Mouse (Mus musculus) thymus, postnatal 0 days (tissue): ENCODE measurements around the gene Dhodh. TPM values are rescaled to one million over a fixed set of nuclear protein-coding genes. Genes with fewer than 3 reads are reported as not detected.
A peak's percentile ranks its signal among the peaks of the same experiment; 100 is the strongest.

ENCODE experiments used
- DNase-seq: peaks from one replicate; pipeline ENCODE4 v3.0.0-alpha.2; 2015; ENCODE audit warnings: low spot score
- polyA plus RNA-seq: library from polyadenylated mRNA; unstranded; fragments of >200 nt; fragmentation: Nextera tagmentation; extraction: Ambion mirVana; gene quantifications from 2 replicates; pipeline ENCODE4 v1.2.1, GENCODE M21; 2015

Dhodh gene
- 37.3 and 37.6 TPM in 2 replicates for polyA plus RNA-seq

DNA sequence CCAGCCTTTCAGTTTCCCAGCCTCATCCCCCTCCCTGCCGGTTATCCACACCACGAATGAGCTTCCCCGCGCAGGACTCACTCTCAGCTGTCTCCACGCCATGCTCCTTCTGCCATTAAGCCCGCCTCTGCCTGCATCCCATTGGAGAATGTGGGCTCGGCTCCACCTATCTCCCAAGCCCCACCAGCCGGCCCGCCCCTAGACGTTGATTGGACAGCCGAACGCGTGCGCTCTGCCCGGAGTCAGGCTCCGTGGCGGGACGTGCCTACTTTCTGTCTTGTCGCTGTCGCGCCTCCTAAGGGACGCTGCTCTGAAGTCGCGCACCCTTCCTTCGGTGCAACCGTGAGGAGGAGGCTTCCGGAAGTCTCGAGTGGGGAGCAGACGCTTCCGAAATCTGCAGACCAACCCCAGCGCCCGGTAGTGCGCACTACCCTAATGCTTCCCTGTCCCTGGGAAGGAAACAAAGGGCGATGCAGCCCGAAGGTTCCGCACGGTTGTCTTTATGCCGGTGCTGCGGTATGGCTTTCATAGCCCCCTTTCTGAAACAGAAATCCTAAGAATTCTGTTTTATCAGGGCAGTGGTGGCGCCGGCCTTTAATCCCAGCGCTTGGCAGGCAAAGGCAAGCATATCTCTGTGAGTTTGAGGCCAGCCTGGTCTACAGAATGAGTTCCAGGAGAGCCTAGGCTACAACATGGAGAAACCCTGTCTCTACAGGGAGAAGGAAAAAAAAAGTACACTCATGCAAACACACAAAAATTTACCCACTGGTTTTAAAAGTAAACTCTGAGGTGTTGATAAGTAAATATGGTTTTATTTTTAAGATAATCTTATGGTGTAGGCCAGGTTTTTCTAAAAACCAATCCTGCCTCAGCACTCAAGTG, at the start of gene Dhodh:
Gene Dhodh, minus strand, starts transcription at position 403 of the 882 bp plus-strand sequence.
- peak; percentile 98 for DNase-seq

DNA sequence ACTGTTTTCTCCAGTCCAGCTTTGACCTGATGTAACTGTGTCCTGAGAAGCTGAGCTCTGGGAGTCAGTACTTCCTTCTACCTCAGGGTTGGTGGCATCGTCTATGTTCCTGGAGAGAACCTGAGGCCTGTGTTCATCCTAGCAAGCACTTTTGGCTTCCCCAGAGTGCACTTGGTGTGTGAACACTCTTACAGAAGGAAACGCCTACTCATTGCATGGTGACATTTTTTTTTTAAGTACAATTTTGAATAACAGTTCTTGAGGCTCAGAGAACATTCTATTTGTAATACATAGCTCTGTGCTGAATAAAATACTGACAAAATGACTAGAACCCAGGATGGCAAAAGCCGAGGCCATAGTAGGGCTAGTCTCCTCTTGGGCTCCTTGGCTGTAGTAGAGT, 48.4 kb upstream of the Dhodh start:
- no peak for DNase-seq

DNA sequence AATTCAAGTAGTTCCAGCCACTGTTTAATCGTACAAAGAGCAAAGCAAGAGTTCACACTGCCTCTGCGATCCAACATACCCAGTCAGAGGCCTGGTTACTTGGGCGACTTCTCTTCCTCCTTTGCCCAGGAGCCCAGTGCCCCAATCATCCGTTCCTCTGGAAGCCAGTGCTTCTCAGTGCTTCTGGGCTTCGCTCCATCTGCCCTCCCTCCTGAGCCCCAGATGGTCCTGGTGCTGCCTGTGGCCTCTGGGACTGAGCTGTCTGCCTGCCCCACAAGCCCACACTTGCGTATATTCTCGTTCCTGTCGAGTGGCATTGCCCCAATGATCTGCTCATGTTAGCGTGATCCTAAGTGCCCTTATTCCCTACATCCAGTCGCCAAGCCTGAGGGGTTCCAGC, 42.3 kb upstream of the Dhodh start:
- DNase-seq = no peak

DNA sequence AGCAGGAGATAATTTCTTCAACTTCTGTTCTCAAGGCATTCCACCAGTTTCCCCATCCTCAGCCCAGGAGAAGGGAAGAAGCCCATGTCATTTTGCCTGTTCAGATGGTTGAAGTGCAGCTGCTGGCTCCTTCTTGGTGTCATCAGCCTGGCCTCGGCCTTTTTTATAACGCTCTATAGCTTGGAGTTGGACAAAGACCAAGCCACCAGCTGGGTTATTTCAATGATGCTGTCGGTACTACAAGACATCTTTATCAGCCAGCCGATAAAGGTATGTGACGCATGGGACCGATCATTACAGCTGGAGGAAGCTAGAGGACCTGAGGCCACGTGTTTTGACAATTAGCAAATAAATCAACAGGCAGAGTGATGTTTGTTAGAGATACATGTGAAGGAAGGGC, 40.0 kb upstream of the Dhodh start:
- no peak for DNase-seq

GRCm38 (mm10) chr8:109647331-109647730, 38.9 kb upstream of the Dhodh start:
- no peak for DNase-seq

DNA sequence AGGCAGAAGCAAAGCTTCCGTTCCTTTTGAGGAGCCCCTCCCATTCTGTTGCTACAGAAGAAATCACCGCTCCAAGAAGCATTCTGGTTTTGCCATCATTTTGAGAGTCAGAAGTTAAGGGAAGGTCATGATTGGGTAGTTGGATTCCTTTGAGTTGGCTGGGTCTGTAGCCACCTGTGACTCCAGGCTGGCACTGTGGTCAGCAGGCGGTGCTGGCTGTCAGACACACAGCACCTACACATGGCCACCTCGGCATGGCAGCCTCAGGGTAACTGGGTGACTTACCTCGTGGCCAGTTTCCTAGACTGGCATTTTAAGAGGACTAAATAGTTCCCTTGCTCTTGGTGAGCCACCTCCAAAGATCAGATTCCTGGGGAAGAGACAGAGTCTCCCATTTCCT, 32.8 kb upstream of the Dhodh start:
- DNase-seq = no peak

DNA sequence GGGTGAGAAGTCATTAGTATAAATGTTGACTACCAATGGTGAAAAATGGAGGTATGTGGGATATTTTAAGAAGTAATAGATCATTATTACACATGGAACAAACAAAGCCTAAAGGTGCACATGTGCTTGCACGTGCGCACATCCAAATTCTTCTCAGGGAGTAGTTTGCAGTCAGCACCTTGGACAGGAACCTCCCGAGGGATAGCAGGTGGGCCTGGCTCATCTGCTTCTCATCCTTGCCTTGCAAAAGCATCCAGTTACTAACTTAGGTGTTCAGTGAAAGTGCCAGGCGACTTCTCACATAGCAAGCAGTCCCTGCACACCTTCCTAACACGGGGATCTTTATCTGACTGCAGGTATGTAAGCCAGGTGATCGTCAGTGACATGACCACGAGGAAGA, 31.9 kb upstream of the Dhodh start:
- no peak for DNase-seq

DNA sequence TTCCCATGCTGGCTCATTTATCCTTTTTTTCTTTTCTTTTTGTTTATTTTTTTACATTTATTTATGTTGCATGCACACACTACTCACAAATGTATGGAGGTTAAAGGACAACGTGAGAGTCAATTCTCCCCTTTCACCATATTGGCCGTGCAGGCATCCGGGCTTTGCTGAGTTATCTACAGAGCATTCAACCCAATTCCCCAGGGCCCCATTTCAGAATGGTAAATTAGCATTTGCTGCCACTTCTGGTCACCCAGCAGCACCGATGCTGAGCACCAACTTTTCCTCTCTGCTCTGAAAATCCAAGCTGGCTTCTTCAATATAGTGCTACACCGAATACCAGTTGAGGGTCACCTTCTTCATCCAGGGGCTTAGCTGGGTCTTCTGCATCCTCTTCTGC, 30.4 kb upstream of the Dhodh start:
- DNase-seq = no peak

DNA sequence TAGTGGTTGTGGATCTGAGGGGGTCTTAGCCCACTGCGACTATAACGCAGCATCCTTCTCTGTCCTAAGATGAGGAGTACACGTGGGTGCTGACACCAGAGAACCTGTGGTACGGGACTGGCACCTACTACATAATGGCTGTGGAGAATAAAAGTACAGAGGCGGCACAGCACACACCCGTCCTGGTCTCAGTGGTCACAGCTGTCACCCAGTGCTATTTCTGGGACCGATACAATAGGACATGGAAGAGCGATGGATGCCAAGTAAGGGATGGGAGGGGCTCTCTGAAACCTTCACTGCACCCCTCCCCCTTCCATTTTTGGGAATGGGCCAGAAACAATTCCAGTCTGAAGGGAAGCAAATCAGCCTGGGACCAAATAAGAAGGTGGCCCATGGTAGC, 26.7 kb upstream of the Dhodh start:
- no peak for DNase-seq

DNA sequence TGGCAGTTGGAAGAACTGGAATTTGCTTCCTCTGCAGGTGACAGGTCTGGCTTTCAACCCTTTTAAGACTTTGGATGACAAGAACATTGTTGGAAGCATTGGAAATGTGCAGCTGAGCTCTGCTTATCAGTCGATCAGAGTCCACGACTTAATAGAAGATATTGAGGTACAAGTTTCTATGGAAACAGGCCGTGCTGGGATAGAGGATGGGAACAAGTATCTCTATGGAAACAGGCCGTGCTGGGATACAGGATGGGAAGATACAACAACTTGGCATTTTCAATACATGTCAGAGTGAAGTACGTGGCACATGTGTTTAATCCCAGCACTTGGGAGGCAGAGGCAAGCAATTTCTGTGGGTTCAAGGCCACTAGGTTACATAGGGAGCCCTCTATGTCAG, 24.0 kb upstream of the Dhodh start:
- DNase-seq = no peak

DNA sequence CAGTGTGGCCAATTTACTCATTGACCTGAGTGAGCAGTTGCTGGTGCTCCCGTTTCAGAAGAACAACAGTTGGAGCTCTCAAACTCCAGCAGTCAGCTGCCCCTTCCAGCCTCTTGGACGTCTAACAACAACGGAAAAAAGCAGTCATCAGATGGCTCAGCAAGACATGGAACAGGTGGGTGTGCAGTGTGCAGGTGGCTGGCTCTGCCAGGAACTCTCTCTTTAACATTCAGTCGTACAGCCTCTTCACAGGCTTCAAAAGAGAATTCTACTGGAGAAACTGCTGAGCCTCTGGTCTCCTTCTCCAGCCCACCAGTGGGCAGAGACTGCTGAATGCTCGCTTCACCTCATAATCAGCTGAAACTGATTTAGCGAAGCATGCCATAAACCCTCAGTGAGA, 20.2 kb upstream of the Dhodh start:
- no peak for DNase-seq

- DNase-seq = no peak
Measured at GRCm38 (mm10) chr8:109615569-109615968, 7.1 kb upstream of the Dhodh start.

DNA sequence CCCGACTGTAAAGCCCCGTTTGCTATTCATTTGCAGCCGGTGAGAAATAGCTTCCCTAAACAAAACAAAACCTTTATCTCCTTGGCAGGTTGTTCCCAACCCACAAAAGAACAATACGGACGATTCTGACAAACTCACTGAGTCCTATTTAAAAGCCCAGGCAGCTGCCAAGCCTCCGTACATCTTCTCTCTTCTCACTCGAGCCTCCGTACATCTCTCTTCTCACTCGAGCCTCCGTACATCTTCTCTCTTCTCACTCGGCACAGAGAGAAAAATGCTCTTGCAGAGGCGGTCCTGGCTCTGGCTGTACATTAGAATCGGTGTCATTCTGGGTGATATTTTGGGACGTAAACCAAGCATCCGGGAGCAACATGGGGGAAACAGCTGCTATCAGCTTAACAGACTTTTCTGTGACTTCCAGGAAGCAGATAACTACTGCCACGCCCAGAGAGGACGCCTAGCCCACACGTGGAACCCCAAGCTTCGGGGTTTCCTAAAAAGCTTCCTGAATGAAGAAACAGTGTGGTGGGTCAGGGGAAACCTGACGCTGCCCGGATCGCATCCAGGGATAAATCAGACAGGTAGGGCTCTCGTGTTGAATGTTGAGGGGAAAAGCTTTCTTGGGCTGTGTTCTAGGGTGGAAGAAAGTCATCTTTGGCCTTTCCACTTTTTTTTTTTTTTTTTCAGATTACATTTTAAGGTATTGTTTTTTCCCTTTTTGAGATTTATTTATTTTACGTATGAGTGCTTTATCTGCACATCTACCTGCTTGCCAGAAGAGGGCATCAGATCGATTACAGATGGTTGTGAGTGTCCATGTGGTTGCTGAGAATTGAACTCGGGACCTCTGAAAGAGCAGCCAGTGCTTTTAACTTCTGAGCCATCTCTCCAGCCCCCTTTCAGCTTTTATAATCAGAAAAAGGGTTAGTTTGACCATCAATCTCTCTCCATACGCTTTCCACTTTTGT, 6.1 kb upstream of the Dhodh start, which contains the start of gene Pkd1l3:
Gene Pkd1l3, plus strand, starts transcription at position 275 of the 968 bp plus-strand sequence.
- DNase-seq = peak; percentile 38

GRCm38 (mm10) chr8:109609153-109609502, 655 bp upstream of the Dhodh start:
- DNase-seq = no peak

DNA sequence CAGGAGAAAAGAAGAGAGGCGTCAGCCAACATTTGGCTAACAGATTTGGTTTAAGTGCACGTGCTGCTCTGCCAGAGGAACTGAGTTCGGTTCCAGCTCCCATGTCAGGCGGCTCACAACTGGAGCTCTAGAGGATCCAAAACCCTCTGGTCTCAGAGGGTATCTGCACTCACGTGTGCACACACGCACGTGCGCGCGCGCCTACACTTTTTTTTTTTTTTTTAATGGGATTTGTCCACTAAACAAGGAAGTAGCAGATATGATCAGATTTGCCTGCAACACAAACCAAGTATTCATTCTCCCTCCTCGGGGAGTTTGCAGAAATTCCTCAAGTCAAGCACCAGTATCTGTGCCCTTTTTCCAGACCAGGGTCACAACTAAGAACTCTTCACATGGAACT, 823 bp downstream of the Dhodh start:
- peak; percentile 3 for DNase-seq

- no peak for DNase-seq
Measured at GRCm38 (mm10) chr8:109606725-109607124, 1.7 kb downstream of the Dhodh start.

DNA sequence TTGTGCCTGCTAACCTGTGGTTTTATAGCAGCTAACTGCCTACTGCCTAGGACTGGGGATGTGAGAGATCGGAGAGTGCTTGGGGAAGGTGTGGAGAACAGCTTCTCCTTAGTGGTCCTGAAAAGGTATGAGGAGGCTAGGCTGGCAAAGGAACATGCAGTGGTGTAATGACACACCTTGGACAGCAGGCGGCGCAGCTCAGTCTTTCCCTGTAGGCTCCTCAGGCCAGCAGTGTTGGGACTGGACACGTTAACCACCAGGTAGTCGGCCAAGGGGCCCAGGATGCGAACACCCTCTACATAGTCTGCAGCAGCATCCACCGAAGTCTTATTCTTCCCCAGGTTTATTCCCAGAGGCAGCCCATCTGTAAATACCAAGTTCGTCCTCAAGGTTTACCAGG, 12.6 kb downstream of the Dhodh start:
- peak; percentile 57 for DNase-seq

DNA sequence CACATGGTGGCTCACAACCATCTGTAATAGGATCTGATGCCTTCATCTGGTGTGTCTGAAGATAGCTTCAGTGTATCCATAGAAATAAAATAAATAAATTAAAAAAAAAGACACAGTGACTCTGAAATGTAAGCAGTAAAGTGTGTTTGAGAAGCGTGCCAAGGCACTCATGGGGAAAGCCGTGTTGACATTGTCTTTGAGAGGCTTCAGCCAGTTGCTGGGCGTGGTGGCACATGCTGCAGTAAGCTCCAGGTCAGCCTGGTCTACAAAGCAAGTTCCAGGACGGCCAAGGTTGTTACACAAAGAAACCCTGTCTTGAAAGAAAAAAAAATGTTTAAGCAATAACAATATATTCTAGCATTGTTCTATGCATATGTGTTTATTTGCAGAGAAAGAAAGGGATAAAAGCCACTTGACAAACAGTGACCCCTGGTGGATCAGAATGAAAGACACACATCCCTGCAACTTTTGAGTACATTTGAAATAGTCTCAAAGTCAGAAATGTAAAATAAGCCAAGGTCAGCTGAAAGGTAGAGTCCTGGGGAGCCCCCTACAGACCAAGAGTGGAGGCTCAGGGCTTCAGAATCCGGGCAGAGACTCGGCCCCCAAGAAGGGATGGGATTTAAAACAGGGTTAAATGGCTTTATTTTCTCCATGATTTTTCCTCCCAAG, 15.2 kb downstream of the Dhodh start:
- peak; percentile 61 for DNase-seq

DNA sequence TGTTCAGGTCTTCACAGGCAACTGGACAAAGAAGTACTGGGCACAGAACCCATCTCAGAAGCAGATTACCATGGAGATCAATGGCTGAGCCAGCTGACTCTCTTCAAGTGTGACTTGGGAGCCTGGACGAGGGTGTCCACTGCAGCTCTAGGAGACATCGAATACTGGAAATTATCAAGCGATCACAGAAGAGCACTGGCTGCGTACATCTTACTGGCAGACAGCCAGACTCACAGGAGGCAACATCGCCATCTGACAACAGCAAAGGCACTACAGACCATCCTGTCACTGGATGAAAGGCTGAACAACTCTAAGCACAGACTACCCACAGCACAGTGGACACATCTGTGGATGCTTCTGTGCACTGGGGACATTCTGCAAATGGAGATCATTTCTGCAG, 16.3 kb downstream of the Dhodh start:
- no peak for DNase-seq

GRCm38 (mm10) chr8:109591367-109591766, 17.1 kb downstream of the Dhodh start:
- DNase-seq = no peak

- no peak for DNase-seq
Measured at GRCm38 (mm10) chr8:109590901-109591300, 17.6 kb downstream of the Dhodh start.
